Mouse (Mus musculus): ENCODE data around the gene Slc35b2. TPM values are rescaled to one million over a fixed set of nuclear protein-coding genes. Genes with fewer than 3 reads are reported as not detected.

The Slc35b2 gene
- polyA plus RNA-seq, 1 experiment from 2014 or later, result 118 TPM

DNA sequence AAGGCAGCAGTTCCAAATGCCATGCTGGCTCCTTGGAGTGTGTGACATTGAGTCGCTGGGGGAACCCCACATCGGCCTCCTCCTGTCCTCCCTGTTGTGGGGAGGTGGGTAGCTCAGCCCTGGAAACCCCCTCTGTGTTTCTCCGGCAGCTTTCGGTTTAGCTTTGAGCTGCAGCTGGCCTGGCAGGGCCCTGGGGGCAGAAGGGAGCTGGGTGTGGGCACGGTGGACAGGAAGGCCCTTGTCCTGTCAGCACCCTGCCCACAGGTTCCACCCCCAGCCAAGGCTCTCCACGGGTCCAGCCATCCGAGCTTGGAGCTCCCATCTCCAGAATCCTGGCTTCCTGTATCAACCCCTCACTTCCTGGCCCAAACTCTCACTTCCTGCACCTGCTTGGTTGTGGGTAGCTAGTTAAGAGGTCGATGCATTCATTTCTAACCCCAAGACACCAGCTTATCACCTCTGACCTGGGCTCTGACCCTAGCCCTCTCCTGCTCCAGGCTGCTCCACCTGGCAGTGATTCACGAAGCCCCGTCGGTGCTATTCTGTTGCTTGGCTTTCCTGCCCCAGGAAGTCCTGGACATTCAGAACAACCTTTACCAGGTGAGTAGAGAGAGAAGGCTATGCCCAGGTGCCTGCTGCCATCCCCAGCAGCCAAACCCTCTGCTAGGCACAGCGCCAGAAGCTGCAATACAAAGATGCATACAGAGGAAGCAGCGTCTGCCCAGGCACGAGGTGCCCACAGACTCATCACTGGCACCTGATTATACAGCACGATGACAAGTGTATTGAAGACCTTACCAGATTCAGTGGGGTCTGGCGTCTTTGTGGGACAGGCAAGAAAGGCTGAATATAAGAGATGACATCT is 5.4 kb upstream of the Slc35b2 start:
- no peak overlapping the region for H3K4me3 ChIP-seq
- H3K4me1 ChIP-seq, result peaks cover 33% of the 10 kb centered on the region
- no peaks in the 10 kb centered on the region for H3K9me3 ChIP-seq
- H3K27me3 ChIP-seq (ENCODE audit: insufficient read depth, poor library complexity, severe bottlenecking), result peaks cover 54% of the 10 kb centered on the region
- 60% methylated on average over 16 of the region's 16 CpGs for WGBS
- H3K36me3 ChIP-seq, result 0 out of 2 replicates have a peak, but pooled peaks cover 7% of the 10 kb centered on the region
- no peak for DNase-seq (ENCODE audit: low spot score)
- no peak overlapping the region for H3K27ac ChIP-seq

DNA sequence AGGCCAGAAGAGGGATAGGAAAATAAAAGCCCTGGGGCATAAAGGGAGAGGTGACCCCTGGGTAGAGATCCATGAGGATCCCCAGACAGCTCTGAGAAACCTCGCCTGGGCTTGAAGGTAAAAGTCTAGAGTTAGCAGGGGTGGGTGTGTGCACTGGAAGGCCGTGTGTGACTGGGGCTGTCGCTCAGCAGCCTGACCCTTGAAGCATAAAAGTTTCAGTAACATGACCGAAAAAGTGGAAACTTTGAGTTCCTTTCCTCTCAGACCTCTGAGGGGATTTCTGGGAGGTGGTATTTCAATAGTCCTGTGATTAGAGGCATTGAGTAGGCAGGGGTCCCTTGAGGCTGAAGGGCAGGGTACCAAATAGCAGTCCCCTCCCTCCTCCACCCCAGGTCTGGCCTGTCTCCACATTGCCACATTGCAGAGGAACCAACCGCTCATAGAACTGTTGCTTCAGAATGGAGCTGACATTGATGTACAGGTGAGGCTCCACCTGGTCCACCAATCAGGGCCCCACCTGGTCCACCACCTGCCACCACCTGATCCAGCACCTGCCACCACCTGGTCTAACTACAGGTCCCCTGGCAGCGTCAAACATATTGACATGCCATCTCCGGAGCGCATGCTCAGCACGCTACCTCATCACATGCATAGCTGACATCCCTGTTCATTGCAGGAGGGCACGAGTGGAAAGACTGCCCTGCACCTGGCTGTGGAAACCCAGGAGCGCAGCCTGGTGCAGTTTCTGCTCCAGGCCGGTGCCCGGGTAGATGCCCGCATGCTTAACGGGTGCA is 3.7 kb upstream of the Slc35b2 start:
- H3K4me1 ChIP-seq, result peaks cover 40% of the 10 kb centered on the region
- WGBS, result 86% methylated on average over 15 of the region's 15 CpGs
- H3K27me3 ChIP-seq (ENCODE audit: insufficient read depth, poor library complexity, severe bottlenecking), result peaks cover 44% of the 10 kb centered on the region
- H3K4me3 ChIP-seq, result no peak overlapping the region
- 0 out of 2 replicates have a peak, but pooled peaks cover 7% of the 10 kb centered on the region for H3K36me3 ChIP-seq
- DNase-seq (ENCODE audit: low spot score), result no peak
- no peak overlapping the region for H3K27ac ChIP-seq
- H3K9me3 ChIP-seq, result no peaks in the 10 kb centered on the region

DNA sequence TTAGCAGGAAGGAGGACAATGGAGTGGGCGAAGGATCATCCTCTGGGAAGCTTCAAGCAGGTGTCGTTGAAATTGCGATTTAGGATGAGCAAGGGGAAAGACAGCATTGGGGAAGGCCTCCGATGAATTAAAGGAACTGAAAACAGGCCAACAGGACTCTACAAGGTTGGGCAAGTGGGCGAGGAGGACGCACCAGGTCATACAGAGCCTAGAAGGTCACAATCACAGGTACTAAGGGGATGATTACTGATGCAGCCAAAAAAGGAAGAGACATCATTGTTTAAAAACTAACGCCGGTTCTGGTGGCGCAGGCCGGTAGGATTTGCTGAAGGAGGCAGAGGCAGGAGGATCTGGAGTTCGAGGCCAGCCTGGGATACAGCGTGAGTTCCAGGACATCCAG is 458 bp upstream of the Slc35b2 start:
- 71% methylated on average over 12 of the region's 12 CpGs for WGBS
- Histone ChIP-seq H3K36me3 (peaks cover 31% of the 10 kb centered on the region), H3K4me1 (peaks cover 40% of the 10 kb centered on the region), H3K9me3 (no peaks in the 10 kb centered on the region), H3K27ac (no peak overlapping the region), H3K27me3 (ENCODE audit: insufficient read depth, poor library complexity, severe bottlenecking) (peaks cover 18% of the 10 kb centered on the region), H3K4me3 (no peak overlapping the region)
- DNase-seq (ENCODE audit: low spot score), result no peak

DNA sequence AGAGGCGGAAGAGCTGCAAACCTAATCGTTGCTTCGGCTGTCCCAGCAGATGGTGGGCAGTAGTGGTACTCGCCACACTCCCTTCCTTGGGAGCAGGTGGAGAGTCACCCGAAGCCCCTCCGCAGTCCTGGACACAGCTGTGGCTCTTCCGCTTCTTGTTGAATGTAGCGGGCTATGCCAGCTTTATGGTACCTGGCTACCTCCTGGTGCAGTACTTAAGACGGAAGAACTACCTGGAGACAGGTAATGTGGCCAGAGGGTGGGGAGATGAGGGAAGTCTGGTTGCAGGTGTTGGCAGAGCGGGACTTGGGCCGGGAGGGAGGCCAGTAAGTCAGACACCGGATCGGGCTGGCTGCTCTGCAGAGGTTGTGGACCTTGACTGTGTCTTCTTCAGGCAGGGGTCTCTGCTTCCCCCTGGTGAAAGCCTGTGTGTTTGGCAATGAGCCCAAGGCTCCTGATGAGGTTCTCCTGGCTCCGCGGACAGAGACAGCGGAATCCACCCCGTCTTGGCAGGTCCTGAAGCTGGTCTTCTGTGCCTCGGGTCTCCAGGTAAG is 934 bp downstream of the Slc35b2 start:
- Histone ChIP-seq H3K36me3 (peaks cover 37% of the 10 kb centered on the region), H3K27me3 (ENCODE audit: insufficient read depth, poor library complexity, severe bottlenecking) (0 out of 2 replicates have a peak, but pooled peaks cover 7% of the 10 kb centered on the region), H3K4me3 (peak overlapping the region; percentile 90), H3K4me1 (peaks cover 39% of the 10 kb centered on the region), H3K9me3 (no peaks in the 10 kb centered on the region), H3K27ac (peak overlapping the region; percentile 93)
- 12% methylated on average over 18 of the region's 18 CpGs for WGBS
- DNase-seq (ENCODE audit: low spot score), result no peak

DNA sequence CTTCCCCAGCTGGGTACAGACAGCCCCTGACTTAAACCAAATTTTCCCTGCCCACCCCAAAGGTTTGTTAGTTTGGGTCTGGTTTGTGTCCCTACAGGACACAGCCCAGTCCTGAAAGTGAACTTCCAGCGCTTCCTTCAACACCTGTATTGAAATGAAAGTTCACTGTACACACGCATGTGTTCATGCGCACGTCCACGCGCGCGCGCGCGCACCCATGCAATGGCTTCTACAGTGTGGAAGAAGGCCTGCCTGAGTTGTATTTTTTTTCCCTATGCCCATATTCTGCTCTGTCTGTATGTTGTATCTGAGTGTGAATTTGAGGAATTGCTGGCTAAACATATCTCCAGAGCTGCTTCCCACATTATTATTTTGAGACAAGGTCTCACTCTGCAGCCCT is 1.4 kb downstream of the Slc35b2 start:
- DNase-seq (ENCODE audit: low spot score), result no peak
- H3K9me3 ChIP-seq, result no peaks in the 10 kb centered on the region
- WGBS, result 94% methylated on average over 11 of the region's 11 CpGs
- peaks cover 39% of the 10 kb centered on the region for H3K4me1 ChIP-seq
- 0 out of 2 replicates have a peak, but pooled peaks cover 5% of the 10 kb centered on the region for H3K27me3 ChIP-seq (ENCODE audit: insufficient read depth, poor library complexity, severe bottlenecking)
- H3K36me3 ChIP-seq, result peaks cover 42% of the 10 kb centered on the region
- peak overlapping the region; percentile 90 for H3K4me3 ChIP-seq
- peak overlapping the region; percentile 93 for H3K27ac ChIP-seq

DNA sequence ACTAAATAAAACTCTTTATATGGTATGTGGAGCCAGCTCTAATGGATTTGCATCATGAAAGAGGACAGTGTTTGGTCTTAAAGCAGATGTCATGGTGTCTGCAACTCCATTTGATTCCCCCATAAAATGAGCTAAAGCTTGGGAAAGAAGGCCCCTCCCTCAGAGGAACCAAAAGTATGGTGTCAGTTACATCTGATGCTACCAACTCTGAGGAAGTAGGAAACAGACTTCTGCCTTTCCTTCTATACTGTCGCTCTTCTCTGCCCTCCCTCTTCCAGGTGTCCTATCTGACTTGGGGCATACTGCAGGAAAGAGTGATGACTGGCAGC is 2.3 kb downstream of the Slc35b2 start:
- H3K4me1 ChIP-seq, result peaks cover 44% of the 10 kb centered on the region
- no peak for DNase-seq (ENCODE audit: low spot score)
- H3K9me3 ChIP-seq, result no peaks in the 10 kb centered on the region
- 80% methylated on average over 1 of the region's 1 CpGs for WGBS
- no peak overlapping the region for H3K27ac ChIP-seq
- H3K27me3 ChIP-seq (ENCODE audit: insufficient read depth, poor library complexity, severe bottlenecking), result no peaks in the 10 kb centered on the region
- H3K4me3 ChIP-seq, result no peak overlapping the region
- peaks cover 51% of the 10 kb centered on the region for H3K36me3 ChIP-seq

DNA sequence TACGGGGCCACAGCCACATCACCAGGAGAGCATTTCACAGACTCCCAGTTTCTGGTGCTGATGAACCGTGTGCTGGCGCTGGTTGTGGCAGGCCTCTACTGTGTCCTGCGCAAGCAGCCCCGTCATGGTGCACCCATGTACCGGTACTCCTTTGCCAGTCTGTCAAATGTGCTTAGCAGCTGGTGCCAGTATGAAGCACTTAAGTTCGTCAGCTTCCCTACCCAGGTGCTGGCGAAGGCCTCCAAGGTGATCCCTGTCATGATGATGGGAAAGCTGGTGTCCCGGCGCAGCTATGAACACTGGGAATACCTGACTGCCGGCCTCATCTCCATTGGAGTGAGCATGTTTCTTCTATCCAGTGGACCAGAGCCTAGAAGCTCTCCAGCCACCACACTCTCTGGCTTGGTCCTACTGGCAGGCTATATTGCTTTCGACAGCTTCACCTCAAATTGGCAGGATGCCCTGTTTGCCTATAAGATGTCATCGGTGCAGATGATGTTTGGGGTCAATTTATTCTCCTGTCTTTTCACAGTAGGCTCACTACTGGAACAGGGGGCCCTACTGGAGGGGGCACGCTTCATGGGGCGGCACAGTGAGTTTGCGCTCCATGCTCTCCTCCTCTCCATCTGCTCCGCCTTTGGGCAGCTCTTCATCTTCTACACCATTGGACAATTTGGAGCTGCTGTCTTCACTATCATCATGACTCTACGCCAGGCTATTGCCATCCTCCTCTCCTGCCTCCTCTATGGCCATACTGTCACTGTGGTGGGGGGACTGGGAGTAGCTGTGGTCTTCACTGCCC is 2.9 kb downstream of the Slc35b2 start:
- Histone ChIP-seq H3K27me3 (ENCODE audit: insufficient read depth, poor library complexity, severe bottlenecking) (no peaks in the 10 kb centered on the region), H3K27ac (peak overlapping the region; percentile 29; the same call in 1 of the 2 replicates), H3K4me3 (peak overlapping the region; percentile 15; the same call in 1 of the 2 replicates), H3K36me3 (peaks cover 57% of the 10 kb centered on the region), H3K9me3 (no peaks in the 10 kb centered on the region), H3K4me1 (peaks cover 44% of the 10 kb centered on the region)
- WGBS, result 73% methylated on average over 18 of the region's 18 CpGs
- no peak for DNase-seq (ENCODE audit: low spot score)

DNA sequence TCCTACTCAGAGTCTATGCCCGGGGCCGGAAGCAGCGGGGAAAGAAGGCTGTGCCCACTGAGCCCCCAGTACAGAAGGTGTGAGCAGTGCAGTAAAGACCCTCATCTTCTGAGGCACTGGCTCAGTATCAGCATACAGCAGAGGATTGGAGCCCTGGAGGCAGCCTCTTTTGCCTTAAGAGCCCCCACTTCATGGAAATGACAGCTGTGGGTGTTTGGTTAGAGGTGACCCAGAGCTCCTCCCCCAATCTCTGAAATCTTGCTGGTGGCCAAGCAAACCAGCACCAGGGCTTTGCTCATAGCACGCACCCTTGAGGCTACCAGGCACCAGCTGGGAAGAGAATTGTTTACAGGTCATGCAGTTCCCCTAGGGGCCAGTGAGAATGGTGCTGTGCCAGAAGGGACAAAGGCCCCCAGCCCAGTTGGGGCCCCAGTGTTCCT is 3.5 kb downstream of the Slc35b2 start:
- Histone ChIP-seq H3K27ac (peak overlapping the region; percentile 29; the same call in 1 of the 2 replicates), H3K9me3 (no peaks in the 10 kb centered on the region), H3K4me3 (peak overlapping the region; percentile 15; the same call in 1 of the 2 replicates), H3K4me1 (peaks cover 44% of the 10 kb centered on the region), H3K36me3 (peaks cover 59% of the 10 kb centered on the region), H3K27me3 (ENCODE audit: insufficient read depth, poor library complexity, severe bottlenecking) (no peaks in the 10 kb centered on the region)
- 32% methylated on average over 4 of the region's 4 CpGs for WGBS
- DNase-seq (ENCODE audit: low spot score), result no peak

DNA sequence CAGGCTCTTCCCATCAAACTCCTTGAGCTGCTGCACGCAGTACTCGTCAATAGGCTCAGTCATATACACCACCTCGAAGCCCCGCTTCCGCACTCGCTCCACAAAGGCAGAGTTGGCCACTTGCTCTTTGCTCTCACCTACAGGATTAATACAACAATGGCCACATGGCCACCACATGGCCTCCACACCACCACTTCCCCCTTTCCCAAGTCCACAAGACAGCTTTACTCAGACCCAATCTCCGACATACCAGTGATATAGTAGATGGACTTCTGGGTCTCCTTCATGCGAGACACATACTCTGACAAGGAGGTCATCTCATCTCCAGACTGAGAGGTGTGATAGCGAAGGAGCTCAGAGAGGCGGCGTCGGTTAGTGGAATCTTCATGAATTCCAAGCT is 5.3 kb downstream of the Slc35b2 start:
- Histone ChIP-seq H3K27ac (no peak overlapping the region), H3K4me1 (peaks cover 44% of the 10 kb centered on the region), H3K4me3 (no peak overlapping the region), H3K36me3 (peaks cover 59% of the 10 kb centered on the region), H3K27me3 (ENCODE audit: insufficient read depth, poor library complexity, severe bottlenecking) (no peaks in the 10 kb centered on the region), H3K9me3 (no peaks in the 10 kb centered on the region)
- no peak for DNase-seq (ENCODE audit: low spot score)
- WGBS, result 88% methylated on average over 12 of the region's 12 CpGs

DNA sequence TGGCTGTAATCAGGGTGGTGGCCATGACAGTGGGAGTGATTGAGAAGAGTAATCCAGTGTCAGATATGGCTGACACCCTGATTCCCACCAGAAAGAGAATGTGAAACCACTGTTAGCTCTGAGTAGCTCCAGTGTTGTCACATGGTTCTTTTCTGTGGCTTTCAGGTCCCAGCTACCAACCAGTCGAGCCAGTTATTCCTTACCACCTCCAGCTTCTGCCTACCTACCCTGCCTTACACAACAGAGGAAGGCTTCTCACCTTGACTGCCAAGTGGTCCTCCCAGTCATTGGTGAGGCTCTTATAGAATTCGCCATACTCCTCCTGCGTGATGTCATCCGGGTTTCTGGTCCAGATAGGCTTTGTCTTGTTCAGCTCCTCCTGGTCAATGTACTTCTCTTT is 6.3 kb downstream of the Slc35b2 start:
- no peak overlapping the region for H3K27ac ChIP-seq

DNA sequence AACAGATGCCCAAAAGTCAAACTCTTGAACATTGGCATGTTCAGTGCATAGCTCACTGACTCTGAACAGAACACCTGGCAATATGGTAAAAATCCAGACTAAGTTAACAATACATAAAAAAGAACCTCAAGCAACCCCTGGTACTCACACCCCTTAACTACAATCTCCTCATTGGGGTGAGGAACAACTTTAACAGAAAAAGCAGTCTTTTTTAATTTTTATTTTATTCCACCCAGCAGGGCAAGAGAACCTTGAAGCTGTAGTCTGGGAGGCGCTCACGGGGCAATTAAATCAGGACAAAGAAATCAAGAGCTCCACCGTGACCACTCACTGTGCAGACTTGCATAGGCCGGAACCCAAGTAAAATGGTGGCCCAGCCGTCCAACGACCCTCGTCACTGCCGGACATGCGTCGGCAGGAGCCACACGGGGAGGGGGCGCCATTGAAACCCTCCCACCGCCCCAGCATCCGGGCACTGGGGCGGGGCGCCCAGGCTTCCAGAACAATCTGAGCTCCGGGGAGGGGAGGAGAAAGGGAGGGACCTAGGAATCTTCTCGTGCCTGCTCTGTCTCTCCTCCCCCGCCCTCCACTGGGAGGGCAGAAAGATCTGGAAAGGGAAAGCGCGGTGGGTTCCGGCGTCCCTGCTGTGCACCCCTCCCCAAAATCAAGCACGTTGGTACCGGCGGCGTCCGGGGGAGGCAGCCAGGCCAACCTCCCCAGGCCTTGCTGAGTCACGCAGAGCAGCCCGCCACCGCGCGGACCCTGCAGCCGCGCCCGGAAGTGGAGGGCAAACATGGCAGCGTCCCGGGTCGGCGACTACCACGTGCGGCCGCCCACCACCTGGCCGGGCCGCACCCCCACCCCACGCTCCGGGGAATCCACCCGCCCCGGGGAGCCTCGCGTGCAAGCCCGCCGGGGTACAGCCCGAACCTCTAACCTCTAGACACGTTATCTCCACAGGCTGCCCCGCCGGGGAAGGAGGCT is 8.7 kb downstream of the Slc35b2 start:
- under 1% methylated on average over 56 of the region's 57 CpGs for WGBS
- Histone ChIP-seq H3K4me3 (peak overlapping the region; percentile 91), H3K36me3 (peaks cover 44% of the 10 kb centered on the region), H3K27ac (peak overlapping the region; percentile 98), H3K27me3 (ENCODE audit: insufficient read depth, poor library complexity, severe bottlenecking) (no peaks in the 10 kb centered on the region), H3K9me3 (no peaks in the 10 kb centered on the region), H3K4me1 (peaks cover 31% of the 10 kb centered on the region)
- DNase-seq (ENCODE audit: low spot score), result peak; percentile 94

More for the DNA sequence above, 6.3 kb downstream of the Slc35b2 start:
- 83% methylated on average over 4 of the region's 4 CpGs for WGBS
- no peaks in the 10 kb centered on the region for H3K9me3 ChIP-seq
- no peaks in the 10 kb centered on the region for H3K27me3 ChIP-seq (ENCODE audit: insufficient read depth, poor library complexity, severe bottlenecking)
- no peak for DNase-seq (ENCODE audit: low spot score)
- no peak overlapping the region; the same call in 1 of the 2 replicates for H3K4me3 ChIP-seq
- H3K4me1 ChIP-seq, result peaks cover 46% of the 10 kb centered on the region
- peaks cover 59% of the 10 kb centered on the region for H3K36me3 ChIP-seq

All from heart, embryonic 10.5 days (tissue).